Mouse (Mus musculus) spleen, adult 2 months (tissue): ENCODE results near the gene Hspa1a.

ENCODE experiments used
- CTCF ChIP-seq: fragments of 200-500 bp; IDR thresholded peaks from 2 replicates; pipeline ENCODE4 v1.5.1; 2011; ENCODE audit warnings: mild to moderate bottlenecking, inconsistent platforms; ENCODE audit not compliant: insufficient read depth, insufficient read length, insufficient replicate concordance; ENCODE audit errors: extremely low read depth
- POLR2A ChIP-seq: fragments of 200-500 bp; IDR thresholded peaks from 2 replicates; pipeline ENCODE4 v1.6.1; 2011; ENCODE audit warnings: low read depth, low read length, inconsistent platforms

- no peak for TF ChIP-seq CTCF
- TF ChIP-seq POLR2A: no peak
These were observed 43.3 kb upstream of the Hspa1a start for GRCm38 (mm10) chr17:35015296-35015695.
